Mouse (Mus musculus) myocyte (in vitro differentiated cells): ENCODE measurements around the gene Pusl1.

Source experiments
- E2F4 ChIP-seq: IDR thresholded peaks from one replicate; pipeline ENCODE4 v1.6.1; 2011; ENCODE audit warnings: mild to moderate bottlenecking, control low read depth, moderate library complexity; ENCODE audit not compliant: insufficient read depth
- MAX ChIP-seq: IDR thresholded peaks from one replicate; pipeline ENCODE4 v1.6.1; 2011; ENCODE audit warnings: low read depth, mild to moderate bottlenecking, control low read depth
- MYOD1 ChIP-seq, 3 experiments: IDR thresholded peaks; one replicate each; pipeline ENCODE4 v1.6.1; 2011; ENCODE audit warnings: control low read depth in 2 of 3, low read depth in 2 of 3, mild to moderate bottlenecking in 2 of 3, moderate library complexity in 1 of 3; ENCODE audit not compliant: insufficient read length in 2 of 3, control insufficient read depth in 1 of 3
- POLR2A ChIP-seq: IDR thresholded peaks from one replicate; pipeline ENCODE4 v1.6.1; 2011; ENCODE audit warnings: low read depth, mild to moderate bottlenecking, control low read depth, moderate library complexity; ENCODE audit not compliant: insufficient read length
- POLR2AphosphoS2 ChIP-seq: IDR thresholded peaks from one replicate; pipeline ENCODE4 v1.6.1; 2011; ENCODE audit warnings: low read depth, control low read depth; ENCODE audit not compliant: insufficient read length
- USF1 ChIP-seq: IDR thresholded peaks from one replicate; pipeline ENCODE4 v1.6.1; 2011; ENCODE audit warnings: low read depth, mild to moderate bottlenecking, control low read depth, moderate library complexity

- TF ChIP-seq POLR2A = no peak
- TF ChIP-seq USF1 = no peak
- TF ChIP-seq E2F4 = no peak
- TF ChIP-seq MYOD1 (IDR thresholded peaks at IDR 0.05; ENCODE audit: control insufficient read depth in 1 of 3, insufficient read length in 2 of 3, low read depth in 2 of 3) = no peak
- no peak for TF ChIP-seq POLR2AphosphoS2
- TF ChIP-seq MAX = no peak
Measured at GRCm38 (mm10) chr4:155840076-155841002, 51.2 kb downstream of the Pusl1 start.
